Mouse (Mus musculus): ENCODE measurements around the gene Tceal8. TPM values are rescaled to one million over a fixed set of nuclear protein-coding genes. Genes with fewer than 3 reads are reported as not detected.
"Not testable (repeated sequence)": the region's sequence is repeated elsewhere in the genome, so short reads cannot be mapped to it uniquely, and the experiment has no call there.

The Tceal8 gene
- 191 and 256 TPM in 2 replicates for polyA plus RNA-seq (2015; fragmentation: Nextera tagmentation; extraction: Ambion mirVana)

- Histone ChIP-seq H3K4me2 (peak within 1 kb of the TSS; percentile 69), H3K27me3 (no peaks in the 10 kb centered on the region), H3K36me3 (peaks cover 8% of the 10 kb centered on the region; the same call in 1 of the 2 replicates), H3K4me1 (replicated peaks) (peaks cover 8% of the 10 kb centered on the region), H3K9ac (peak within 1 kb of the TSS; percentile 80), H3K4me3 (replicated peaks) (peak within 1 kb of the TSS; percentile 72), H3K9me3 (replicated peaks) (no peaks in the 10 kb centered on the region), H3K27ac (peak within 1 kb of the TSS; percentile 85)
- WGBS (ENCODE audit: insufficient replicate concordance) = 10% methylated on average over 10 of the region's 10 CpGs
- peak; percentile 70 for DNase-seq
- peak; percentile 91 for ATAC-seq (ENCODE audit: low read depth)
These were observed at the start of gene Tceal8 for GRCm38 (mm10) chrX:136172118-136172551. TSS of gene Tceal8 (minus strand) at chrX:136172342.

DNA sequence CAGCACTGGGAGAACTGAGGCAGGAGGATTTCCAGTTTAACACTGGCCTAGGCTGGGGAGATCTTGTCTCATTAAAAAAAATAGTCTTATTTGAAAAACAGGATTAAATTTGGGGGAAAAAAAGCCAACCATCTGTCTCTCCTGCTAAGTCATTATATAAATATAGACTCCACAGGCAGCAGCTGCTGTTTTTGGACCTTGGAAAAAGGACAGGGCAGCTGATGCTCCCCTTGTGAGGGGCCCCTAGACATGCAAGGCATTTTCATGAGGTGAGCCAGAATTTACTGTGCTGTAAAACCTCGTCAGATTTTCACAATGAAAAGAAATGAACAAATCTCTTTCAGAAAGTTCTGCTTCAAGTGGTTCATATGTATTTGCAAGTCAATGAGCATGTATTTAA is 44.2 kb upstream of the Tceal8 start:
- Histone ChIP-seq H3K4me2 (no peak overlapping the region), H3K4me3 (replicated peaks) (no peak overlapping the region), H3K27me3 (peaks cover 9% of the 10 kb centered on the region; the same call in 1 of the 2 replicates), H3K36me3 (no peaks in the 10 kb centered on the region), H3K27ac (no peak overlapping the region), H3K9me3 (replicated peaks) (no peaks in the 10 kb centered on the region), H3K4me1 (replicated peaks) (no peaks in the 10 kb centered on the region), H3K9ac (no peak overlapping the region)
- ATAC-seq (ENCODE audit: low read depth) = no peak
- DNase-seq = no peak
- WGBS (ENCODE audit: insufficient replicate concordance) = 42% methylated on average over 1 of the region's 1 CpGs

DNA sequence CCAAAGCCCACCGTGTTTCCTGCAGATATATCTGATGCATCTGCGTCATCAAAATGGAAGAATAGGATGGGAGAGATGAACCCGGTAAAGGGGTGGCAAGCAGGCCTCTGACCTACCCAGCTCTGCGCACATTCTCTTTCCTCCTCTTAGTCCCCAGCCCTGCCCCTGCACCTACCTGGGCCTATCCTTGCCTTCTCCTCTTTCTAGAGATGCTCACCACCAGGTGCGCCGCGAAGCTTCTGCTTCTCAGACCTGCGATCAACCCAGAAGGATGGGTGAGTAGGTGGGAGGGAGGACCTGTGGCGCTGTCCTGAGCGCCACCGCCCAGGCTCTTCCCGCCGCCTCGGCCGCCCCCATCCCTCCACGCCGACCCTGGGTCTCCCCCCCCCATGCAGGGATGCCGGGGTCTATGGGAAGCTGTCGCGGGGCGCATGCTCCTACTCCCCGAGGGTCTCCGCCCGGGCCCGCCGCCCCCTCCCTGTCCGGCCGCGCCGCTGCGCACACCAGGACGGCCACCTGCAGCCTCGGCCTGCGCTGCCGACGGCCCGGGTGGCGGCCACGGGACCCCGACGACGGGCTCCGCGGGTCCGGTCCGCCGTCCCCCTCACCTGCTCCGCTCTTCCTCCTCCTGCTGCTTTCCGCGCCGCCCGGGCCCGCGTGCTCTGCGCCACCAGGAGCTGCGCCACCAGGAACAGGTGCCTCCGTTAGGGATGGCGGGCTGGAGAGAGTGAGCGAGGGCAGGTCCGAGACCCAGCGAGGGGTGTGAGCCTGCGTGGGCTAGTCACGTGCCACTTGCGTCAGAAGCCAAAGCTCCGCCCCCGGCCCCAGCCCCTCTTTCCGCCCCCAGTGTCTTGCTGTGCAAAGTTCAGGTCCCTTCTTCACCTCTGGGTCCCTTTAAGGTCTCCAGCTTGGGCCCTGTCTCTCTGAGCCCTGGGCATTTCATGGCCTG is 42.9 kb upstream of the Tceal8 start, which contains the start of the genes Tceal7 and Bex1:
Gene Tceal7 (plus strand): TSS at position 51 of the 949 bp plus-strand sequence.
Gene Bex1 (minus strand): TSS at position 785 of the 949 bp plus-strand sequence.
- DNase-seq; H3K27me3 ChIP-seq; H3K27ac ChIP-seq; H3K4me1 ChIP-seq (replicated peaks); H3K9me3 ChIP-seq (replicated peaks); H3K36me3 ChIP-seq: not testable (repeated sequence)
- H3K4me2 ChIP-seq = peak within 1 kb of the TSS; percentile 45
- H3K9ac ChIP-seq = peak within 1 kb of the TSS; percentile 33; the same call in 1 of the 2 replicates
- WGBS (ENCODE audit: insufficient replicate concordance) = 15% methylated on average over 16 of the region's 67 CpGs
- peak; percentile 93 for ATAC-seq (ENCODE audit: low read depth)
- H3K4me3 ChIP-seq (replicated peaks) = peak within 1 kb of the TSS; percentile 38

DNA sequence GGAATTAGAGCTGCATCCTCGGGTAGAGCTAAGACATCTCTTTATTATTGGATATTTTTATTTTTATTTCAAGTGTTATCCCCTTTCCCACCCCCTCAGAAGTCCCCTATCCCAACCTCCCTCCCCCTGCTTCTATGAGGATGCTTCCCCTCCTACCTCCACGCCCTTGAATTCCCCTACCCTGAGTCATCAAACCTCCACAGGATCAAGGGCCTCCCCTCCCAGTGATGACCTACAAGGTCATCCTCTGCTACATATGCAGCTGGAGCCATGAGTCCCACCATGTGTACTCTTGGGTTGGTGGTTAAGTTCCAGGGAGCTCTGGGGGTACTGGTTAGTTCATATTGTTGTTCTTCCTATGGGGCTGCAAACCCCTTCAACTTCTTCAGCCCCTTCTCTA is 41.3 kb upstream of the Tceal8 start:
- Histone ChIP-seq H3K27ac (no peak overlapping the region), H3K9ac (no peak overlapping the region), H3K4me1 (replicated peaks) (no peaks in the 10 kb centered on the region), H3K27me3 (peaks cover 9% of the 10 kb centered on the region; the same call in 1 of the 2 replicates), H3K4me3 (replicated peaks) (no peak overlapping the region), H3K9me3 (replicated peaks) (no peaks in the 10 kb centered on the region), H3K36me3 (no peaks in the 10 kb centered on the region), H3K4me2 (no peak overlapping the region)
- WGBS (ENCODE audit: insufficient replicate concordance) = 37% methylated on average over 2 of the region's 2 CpGs
- DNase-seq (no peak), ATAC-seq (ENCODE audit: low read depth) (no peak)

DNA sequence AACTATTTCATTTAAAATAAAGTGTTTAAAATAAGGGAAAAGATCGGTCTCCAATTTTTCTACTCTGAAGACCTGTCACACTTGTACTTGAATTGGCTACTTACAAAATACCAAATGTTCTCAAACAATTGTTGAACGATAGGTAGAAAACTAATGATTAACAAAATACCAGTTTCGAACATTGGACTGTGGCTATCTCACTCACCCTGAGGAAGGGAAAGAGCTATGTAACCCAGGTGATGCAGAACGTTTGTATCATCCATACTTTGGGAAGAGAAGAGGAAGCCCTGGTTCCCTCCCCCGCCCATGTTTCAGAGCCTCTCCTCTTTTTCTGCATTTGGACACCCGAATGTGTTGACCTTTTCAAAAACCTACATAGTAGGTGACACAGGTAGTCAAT is 32.3 kb upstream of the Tceal8 start:
- Histone ChIP-seq H3K9ac (no peak overlapping the region), H3K4me2 (no peak overlapping the region), H3K27me3 (peaks cover 6% of the 10 kb centered on the region; the same call in 1 of the 2 replicates), H3K27ac (no peak overlapping the region), H3K36me3 (no peaks in the 10 kb centered on the region), H3K4me3 (replicated peaks) (no peak overlapping the region), H3K4me1 (replicated peaks) (no peaks in the 10 kb centered on the region), H3K9me3 (replicated peaks) (no peaks in the 10 kb centered on the region)
- no peak for DNase-seq
- ATAC-seq (ENCODE audit: low read depth) = no peak
- WGBS (ENCODE audit: insufficient replicate concordance) = 53% methylated on average over 6 of the region's 6 CpGs

DNA sequence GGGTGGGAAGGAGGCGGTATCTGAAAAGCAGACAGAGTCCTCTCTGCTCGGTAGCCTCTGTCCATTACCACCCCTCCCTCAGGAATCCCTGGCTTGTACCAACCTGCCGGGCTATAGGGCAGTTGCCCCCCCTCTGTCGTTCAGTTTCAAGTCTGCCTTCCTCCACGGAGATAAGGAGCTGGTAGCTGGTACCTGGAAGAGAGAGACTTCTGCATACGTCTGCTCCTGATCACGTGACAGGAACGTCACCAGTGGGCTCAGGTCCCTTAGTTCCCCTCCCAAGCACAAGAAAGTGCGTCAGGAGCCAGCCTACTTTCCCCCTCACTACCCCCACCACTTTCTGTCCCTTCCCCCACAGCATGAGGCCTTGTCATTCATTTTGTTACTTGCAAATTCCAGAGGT is 31.5 kb upstream of the Tceal8 start, which contains the start of gene Tceal5:
Gene Tceal5 (minus strand): TSS at position 213 of the 403 bp plus-strand sequence.
- no peaks in the 10 kb centered on the region for H3K36me3 ChIP-seq
- peaks cover 6% of the 10 kb centered on the region; the same call in 1 of the 2 replicates for H3K27me3 ChIP-seq
- ATAC-seq (ENCODE audit: low read depth) (peak; percentile 39; the same call in 1 of the 2 replicates), DNase-seq (no peak)
- WGBS (ENCODE audit: insufficient replicate concordance) = 16% methylated on average over 9 of the region's 9 CpGs
- no peaks in the 10 kb centered on the region for H3K4me1 ChIP-seq (replicated peaks)
- peak within 1 kb of the TSS; percentile 34 for H3K4me2 ChIP-seq
- no peak within 1 kb of the TSS for H3K9ac ChIP-seq
- H3K4me3 ChIP-seq (replicated peaks) = peak within 1 kb of the TSS; percentile 35
- H3K27ac ChIP-seq = no peak within 1 kb of the TSS; the same call in 1 of the 2 replicates
- no peaks in the 10 kb centered on the region for H3K9me3 ChIP-seq (replicated peaks)

GRCm38 (mm10) chrX:136203257-136203656 is 31.1 kb upstream of the Tceal8 start:
- peak overlapping the region; percentile 35 for H3K4me3 ChIP-seq (replicated peaks)
- H3K36me3 ChIP-seq = no peaks in the 10 kb centered on the region
- no peak for DNase-seq
- no peak overlapping the region for H3K9ac ChIP-seq
- H3K9me3 ChIP-seq (replicated peaks) = no peaks in the 10 kb centered on the region
- WGBS (ENCODE audit: insufficient replicate concordance) = 14% methylated on average over 7 of the region's 7 CpGs
- H3K27me3 ChIP-seq = peaks cover 6% of the 10 kb centered on the region; the same call in 1 of the 2 replicates
- H3K27ac ChIP-seq = no peak overlapping the region; the same call in 1 of the 2 replicates
- H3K4me1 ChIP-seq (replicated peaks) = no peaks in the 10 kb centered on the region
- H3K4me2 ChIP-seq = peak overlapping the region; percentile 34
- ATAC-seq (ENCODE audit: low read depth) = no peak

GRCm38 (mm10) chrX:136196873-136197272 is 24.7 kb upstream of the Tceal8 start:
- 29% methylated on average over 1 of the region's 1 CpGs for WGBS (ENCODE audit: insufficient replicate concordance)
- ATAC-seq (ENCODE audit: low read depth) (no peak), DNase-seq (peak; percentile 27)
- no peaks in the 10 kb centered on the region for H3K36me3 ChIP-seq
- H3K27ac ChIP-seq = no peak overlapping the region
- no peaks in the 10 kb centered on the region; the same call in 1 of the 2 replicates for H3K27me3 ChIP-seq
- no peak overlapping the region for H3K4me3 ChIP-seq (replicated peaks)
- no peaks in the 10 kb centered on the region for H3K9me3 ChIP-seq (replicated peaks)
- H3K4me2 ChIP-seq = no peak overlapping the region
- no peaks in the 10 kb centered on the region for H3K4me1 ChIP-seq (replicated peaks)
- H3K9ac ChIP-seq = no peak overlapping the region

DNA sequence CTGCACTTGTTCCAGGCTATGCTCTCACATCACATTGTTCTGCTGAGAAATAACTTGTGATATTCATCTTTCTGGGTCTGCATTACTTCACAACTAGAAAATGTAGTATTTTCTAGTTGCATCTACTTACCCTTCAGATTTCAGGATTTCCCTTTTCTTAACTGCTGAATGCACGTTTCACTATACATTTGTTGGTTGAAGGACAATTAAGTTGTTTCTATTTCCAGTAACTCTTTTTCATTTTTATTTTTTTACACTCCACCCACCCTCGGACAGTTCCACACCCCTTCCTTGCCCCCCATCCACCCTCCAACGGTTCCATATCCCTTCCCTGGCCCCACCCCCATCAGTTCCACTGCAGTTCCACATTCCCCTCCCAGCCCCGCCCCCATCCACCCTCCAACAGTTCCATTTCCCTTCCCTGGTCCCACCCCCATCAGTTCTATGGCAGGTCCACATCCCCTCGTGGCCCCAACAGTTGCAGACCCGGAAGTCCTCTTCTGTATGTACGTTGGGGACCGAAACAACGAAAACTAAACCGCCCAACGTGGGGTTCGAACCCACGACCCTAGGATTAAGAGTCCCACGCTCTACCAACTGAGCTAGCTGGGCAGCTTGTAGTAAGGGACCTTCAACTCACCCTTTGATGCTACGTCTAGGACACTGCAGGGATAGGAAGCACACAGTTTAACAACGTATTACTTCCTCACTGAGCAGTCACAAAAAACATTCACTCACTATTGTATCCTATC is 23.2 kb upstream of the Tceal8 start:
- Histone ChIP-seq H3K9ac (no peak overlapping the region), H3K36me3 (no peaks in the 10 kb centered on the region), H3K4me2 (no peak overlapping the region), H3K4me1 (replicated peaks) (no peaks in the 10 kb centered on the region), H3K27me3 (no peaks in the 10 kb centered on the region), H3K27ac (no peak overlapping the region), H3K4me3 (replicated peaks) (no peak overlapping the region), H3K9me3 (replicated peaks) (no peaks in the 10 kb centered on the region)
- no peak for ATAC-seq (ENCODE audit: low read depth)
- DNase-seq = no peak
- WGBS (ENCODE audit: insufficient replicate concordance) = 64% methylated on average over 16 of the region's 16 CpGs

DNA sequence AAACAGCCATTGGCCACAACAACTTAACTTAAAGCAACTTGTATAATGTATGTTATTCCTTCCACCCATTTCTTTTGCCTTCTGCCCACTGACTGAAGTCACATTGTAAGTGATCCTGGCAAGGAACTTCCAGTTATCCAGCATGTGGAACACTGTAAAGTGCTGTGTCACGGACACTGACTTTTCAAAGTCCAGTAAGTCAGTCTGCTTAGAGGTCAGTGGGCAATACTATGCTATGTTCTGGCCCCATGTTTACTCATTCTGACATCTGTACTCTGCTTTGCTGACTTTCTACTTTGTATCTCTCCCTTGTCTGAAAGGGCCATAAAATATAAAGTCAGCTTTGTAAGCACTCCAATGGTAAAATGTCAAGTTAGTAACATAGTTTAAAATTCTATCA is 11.0 kb upstream of the Tceal8 start:
- H3K4me3 ChIP-seq (replicated peaks) = no peak overlapping the region
- H3K4me2 ChIP-seq = no peak overlapping the region
- H3K27me3 ChIP-seq = 0 out of 2 replicates have a peak, but pooled peaks cover 3% of the 10 kb centered on the region
- DNase-seq (no peak), ATAC-seq (ENCODE audit: low read depth) (no peak)
- H3K36me3 ChIP-seq = no peaks in the 10 kb centered on the region
- H3K9me3 ChIP-seq (replicated peaks) = no peaks in the 10 kb centered on the region
- no peak overlapping the region for H3K9ac ChIP-seq
- no peaks in the 10 kb centered on the region for H3K4me1 ChIP-seq (replicated peaks)
- 54% methylated on average over 1 of the region's 1 CpGs for WGBS (ENCODE audit: insufficient replicate concordance)
- no peak overlapping the region for H3K27ac ChIP-seq

All from liver, embryonic 13.5 days (tissue).